Mouse (Mus musculus) lung, adult 2 months (tissue): ENCODE data around the gene Clpx.

Experiments
- CTCF ChIP-seq: fragments of 200-500 bp; IDR thresholded peaks from 2 replicates; pipeline ENCODE4 v1.5.1; 2011; ENCODE audit warnings: mild to moderate bottlenecking, low read length, control low read depth; ENCODE audit not compliant: insufficient read depth
- POLR2A ChIP-seq: fragments of 200-500 bp; IDR thresholded peaks from 2 replicates; pipeline ENCODE4 v1.6.1; 2011; ENCODE audit warnings: low read depth, mild to moderate bottlenecking, control low read depth, low read length, borderline replicate concordance; ENCODE audit errors: extremely low read depth

GRCm38 (mm10) chr9:65313846-65314245, 19.8 kb downstream of the Clpx start:
- TF ChIP-seq CTCF (no peak), POLR2A (no peak)
